Mouse (Mus musculus): Measurements from ENCODE around the gene Adamts14.

GRCm38 (mm10) chr10:61294242-61294641 lies 21.0 kb upstream of the Adamts14 start:
- TF ChIP-seq GATA1 (IDR thresholded peaks at IDR 0.05; ENCODE audit: low read length) (no peak), TAL1 (IDR thresholded peaks at IDR 0.05; ENCODE audit: low read length) (no peak)
